Mouse (Mus musculus) ES-Bruce4 (cell line): Measurements from ENCODE around the gene Jag2.

Experiments
- CTCF ChIP-seq: IDR thresholded peaks from one replicate; pipeline ENCODE4 v1.8.1; 2011; ENCODE audit warnings: low read depth, low read length
- EP300 ChIP-seq: IDR thresholded peaks from 2 replicates; pipeline ENCODE4 v1.6.1; 2011; ENCODE audit warnings: low read depth, low read length; ENCODE audit not compliant: insufficient read depth
- POLR2A ChIP-seq: IDR thresholded peaks from one replicate; pipeline ENCODE4 v1.8.1; 2011; ENCODE audit warnings: low read length; ENCODE audit not compliant: insufficient read depth

- no peak for TF ChIP-seq CTCF
- no peak for TF ChIP-seq POLR2A
- TF ChIP-seq EP300: no peak
Observed at GRCm38 (mm10) chr12:112968943-112969342, 39.4 kb upstream of the Jag2 start.
